Mouse (Mus musculus) 3T3-L1 (cell line): ENCODE data around the gene Rora.

Experiments
- DNase-seq: peaks from one replicate; pipeline ENCODE4 v3.0.0-alpha.2; 2015; ENCODE audit warnings: low read depth, low spot score

Gene Rora

DNA sequence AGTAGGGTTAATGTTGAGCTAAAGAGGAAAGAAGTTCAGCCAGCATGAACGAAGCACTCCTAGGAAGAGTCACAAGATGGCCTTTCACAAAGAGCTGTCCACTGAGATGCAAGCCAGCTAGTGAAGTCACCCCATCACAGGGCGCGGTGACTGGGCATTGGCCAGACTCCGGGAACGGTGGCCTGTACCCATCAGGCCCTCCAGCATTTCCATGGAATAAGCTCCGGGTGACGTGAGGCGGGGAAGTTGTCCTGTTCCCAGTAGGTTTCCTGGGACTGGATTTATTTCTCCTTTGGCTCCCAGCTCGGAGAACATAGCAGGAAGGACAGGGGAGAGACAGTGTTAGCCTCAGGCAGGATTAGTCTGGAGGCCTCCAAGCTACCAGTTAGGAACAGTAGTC, 481.0 kb downstream of the Rora start:
- no peak for DNase-seq

DNA sequence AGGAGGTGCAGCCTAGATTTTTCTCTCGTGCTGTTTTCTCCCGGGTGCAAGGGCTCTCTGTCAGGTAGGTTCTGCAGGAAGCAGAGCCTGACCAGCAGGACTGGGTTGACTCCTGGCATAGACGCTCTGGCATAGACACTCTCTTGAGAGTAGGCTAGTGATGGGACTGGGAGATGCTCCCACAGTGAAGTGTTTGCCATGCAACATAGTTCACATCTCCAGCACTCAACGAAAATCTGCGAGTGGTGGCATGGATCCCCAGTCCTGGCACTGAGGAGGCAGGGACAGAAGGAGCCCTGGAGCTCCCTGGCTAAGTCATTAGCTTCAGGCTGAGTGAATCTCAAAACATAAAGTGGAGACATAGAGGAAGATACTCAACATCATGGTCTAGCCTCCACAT, 483.2 kb downstream of the Rora start:
- DNase-seq = no peak

DNA sequence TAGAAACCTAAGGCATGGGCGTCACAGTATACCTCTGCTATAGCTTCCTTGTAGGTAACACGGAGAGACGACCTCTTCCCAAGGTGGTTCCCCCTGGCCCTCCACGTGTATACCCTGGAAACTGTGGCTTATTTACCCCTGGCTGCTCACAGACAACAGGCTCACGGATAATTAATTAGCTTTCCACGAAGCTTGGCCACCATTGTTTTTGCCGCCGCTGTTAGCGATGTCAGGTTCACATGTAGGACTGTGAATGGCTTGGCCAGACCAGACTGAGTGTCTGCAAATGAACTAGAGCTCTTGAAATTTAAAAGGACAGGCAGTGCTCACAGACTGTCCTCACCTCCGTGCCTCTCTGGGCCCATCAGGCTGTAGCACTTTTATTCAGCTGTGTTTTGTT, 483.8 kb downstream of the Rora start:
- no peak for DNase-seq

DNA sequence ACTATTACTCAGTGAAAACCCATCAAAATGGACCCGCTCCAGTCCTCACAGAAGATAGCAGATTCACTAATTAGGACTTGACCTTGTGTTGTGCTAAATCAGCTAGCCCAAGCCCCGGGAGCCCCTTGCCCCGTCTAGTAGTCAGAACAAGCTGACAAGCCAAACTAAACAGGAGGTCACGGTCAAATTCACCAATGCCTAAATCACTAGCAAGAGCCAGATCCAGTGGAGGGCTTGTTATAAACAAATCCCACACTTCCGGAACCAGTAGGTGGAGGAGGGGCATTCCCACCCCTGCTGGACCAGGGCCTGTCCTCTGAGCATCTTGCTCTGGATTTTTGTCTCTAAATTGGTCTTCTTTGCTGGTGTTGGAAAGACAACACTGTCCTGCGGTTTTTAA, 486.6 kb downstream of the Rora start:
- DNase-seq = no peak

DNA sequence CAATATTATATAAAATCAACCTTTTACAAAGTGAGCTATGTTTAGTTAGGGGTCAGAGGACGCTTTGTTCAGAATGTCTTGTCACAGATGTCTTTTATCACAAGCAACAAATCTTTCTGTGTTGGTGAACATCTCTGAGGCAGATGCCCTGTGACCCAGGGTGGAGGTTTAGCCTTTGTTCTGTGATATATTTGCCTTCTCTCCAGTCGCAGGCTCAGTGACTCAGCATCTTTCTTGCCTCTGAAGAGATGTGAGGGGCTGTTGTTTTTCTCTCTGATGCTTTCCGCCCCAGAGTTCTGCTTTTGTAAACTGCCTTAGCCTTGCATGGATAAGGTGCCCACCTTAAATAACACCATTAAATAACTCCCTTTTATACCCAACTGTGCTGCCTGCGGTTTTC, 488.3 kb downstream of the Rora start:
- DNase-seq = no peak

DNA sequence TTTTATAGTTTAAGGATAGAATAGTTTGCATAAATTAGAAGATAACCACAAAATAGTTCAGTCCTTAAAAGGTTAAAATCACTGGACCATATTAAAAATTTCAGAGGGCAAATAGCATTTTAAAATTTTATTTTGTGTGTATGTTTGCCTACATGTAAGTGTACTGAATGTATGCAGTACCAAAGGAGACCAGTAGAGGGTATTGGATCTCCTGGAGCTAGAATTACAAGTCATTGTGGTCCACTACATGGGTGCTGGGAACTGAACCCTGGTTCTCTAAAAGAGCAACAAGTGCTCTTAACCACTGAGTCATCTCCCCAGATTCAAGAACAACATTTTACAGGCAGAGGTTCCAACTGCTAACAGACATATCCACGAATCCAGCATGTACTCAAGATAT, 493.4 kb downstream of the Rora start:
- DNase-seq = peak; percentile 13

DNA sequence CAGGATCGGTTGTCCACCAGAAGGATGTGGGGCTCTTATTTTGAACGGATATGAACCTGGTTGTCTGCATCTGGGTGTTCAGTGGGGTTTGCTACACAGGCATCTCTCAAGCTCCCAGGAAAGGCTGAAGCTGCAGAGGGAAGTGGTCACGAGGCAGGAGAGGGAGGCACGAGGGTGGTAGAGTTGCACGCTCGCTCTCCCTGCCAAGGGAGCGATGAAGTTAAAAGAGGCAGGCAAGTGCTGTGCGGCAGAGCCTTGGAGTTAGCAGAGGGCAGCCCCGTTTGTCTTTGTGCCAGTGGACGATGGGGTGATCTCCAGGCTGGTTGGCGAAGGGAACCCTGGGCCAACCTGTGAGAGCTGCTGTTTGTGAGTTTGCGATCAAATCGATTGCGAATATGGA, 496.6 kb downstream of the Rora start:
- DNase-seq = no peak

DNA sequence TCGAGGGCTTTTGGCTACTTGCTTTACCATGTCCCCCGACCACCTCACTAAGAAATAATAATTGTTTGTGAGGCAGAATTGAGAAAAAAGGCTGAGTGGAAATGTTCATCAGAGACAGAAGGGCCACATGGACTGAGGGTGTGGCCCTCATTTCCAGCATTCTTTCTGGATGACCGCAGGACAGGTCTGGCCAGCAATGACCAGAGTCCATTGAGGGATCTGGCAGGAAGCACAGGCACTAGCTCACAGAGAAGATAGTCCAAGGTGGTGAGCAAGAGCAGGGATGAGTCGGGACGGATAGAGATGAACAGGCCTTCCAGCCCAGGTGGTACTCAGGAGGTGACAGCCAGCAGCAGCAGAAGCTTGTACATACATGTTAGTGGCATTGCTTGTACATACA, 501.1 kb downstream of the Rora start:
- DNase-seq = peak; percentile 27

DNA sequence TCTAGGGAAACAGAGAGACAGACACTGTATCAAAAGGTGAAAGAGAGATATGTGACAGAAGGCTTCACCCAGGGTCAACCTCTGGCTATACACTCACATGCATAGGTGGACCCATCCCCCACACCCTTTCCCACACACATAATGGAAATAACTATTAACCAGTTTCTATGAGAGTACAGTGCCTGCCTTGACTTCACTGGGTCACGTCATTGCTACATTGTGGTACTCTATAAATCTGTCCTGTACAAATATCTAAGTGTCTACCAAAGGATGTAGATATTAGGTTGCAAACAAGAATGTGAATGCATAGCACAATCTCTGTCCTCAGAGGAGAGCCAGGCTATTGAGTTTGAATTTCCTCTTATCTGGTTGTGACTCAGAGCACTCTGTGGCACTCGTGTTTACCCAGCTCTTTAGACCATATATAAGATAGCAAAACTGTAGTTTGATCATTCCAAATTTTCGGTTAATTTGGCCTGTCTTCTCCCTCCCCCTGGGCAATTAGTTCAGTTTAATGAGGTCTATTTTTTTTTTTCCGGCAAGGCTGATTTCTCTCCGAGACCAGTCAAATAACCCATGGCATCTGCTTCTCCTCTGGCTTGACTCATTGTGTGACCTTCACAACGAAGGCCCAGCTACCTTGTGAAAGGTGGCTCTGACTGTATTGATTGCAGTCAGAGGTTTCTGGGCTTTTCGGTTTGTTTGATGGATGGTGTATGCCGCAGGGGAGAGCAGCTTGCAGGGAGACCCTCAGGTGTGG, 502.4 kb downstream of the Rora start:
- DNase-seq = no peak

DNA sequence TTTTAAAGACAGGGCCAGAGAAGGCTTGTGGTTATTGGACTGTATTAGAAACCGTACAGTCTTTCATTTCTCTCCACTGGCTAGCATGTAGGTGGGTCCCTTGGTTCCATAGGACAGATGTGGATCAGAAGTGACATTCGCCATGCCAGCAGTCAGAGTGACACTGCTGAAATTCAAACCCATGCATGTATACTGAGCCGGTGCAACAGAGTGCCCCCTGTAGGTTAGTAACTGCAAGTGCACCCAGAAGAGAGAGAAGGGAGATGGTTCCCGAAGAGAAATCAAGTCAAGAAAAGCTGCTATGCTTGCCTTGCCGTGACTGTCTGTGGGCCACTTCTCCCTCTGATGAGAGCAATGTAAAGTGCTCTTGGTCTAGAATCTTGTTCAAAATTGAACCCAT, 507.2 kb downstream of the Rora start:
- no peak for DNase-seq

DNA sequence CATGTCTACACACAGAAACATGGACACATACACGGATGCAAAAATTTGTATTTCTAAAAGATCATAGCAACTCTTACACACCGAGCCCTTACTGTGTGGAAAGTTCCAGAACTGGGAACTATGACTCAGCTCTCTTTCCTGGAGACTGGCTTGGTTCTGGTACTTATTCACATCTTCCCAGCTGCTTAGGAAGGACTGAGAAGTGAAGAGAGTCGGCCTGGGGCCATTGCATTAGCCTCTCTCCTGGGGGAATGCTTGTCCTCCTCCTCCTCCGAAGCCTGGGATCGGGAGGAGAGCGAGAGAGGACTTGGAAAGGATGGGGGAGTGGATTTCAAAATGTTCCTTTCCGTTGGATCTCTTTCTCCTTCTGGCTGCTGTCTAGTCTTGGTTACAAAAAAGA, 511.1 kb downstream of the Rora start:
- DNase-seq = peak; percentile 11

DNA sequence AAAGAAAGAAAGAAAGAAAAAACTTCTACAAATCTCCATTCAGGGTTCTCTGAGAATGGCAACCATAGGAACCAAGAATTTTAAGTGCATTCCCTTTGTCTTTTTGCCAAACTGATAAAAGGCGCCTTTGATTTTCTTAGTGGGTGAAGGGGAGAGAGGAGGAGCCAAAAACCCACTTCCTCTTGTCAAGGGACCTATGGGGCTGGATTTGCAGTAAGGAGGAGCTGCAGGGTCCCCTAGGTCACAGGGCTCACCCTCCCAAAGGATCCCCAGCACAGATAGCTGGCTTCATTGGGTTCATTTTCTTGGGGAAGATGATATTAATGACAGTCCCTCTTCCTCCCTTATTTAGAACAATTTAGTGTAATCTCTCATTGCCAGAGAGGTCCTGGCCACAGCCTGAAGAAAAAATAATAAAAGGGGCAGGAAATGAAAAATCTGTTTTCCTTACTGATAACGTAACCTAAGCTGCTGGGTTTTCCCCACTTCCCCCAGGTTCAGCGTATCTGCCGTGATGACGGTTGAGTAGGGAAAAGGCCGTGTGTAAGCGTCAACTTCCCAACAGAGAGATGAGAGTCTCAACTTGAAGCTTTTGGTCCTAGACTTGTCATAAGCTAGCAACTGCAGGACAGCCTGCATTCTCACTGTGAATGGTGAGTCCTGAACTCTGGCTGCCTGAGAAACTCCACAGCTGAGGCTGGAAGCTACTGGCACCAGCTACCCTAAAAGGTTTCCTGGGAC, 511.7 kb downstream of the Rora start:
- no peak for DNase-seq

DNA sequence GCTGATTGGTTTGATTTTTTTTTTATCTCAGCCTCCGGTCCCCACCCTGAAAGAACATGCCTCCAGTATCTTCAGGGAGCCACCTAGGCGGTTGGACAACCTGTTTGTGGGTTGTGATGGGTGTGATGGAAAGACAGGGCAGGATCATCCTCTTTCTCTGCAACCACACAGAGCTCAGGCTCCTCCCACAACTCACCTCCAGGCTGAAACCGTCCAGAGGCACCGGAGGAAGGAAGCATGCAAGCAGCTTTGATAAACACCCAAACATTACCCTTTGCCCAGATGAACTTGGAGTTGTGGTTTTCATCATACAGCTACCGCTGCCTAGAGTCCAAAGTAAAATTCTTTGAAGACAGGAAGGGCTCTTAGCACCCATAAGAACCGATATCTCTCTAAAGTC, 520.5 kb downstream of the Rora start:
- DNase-seq = no peak

DNA sequence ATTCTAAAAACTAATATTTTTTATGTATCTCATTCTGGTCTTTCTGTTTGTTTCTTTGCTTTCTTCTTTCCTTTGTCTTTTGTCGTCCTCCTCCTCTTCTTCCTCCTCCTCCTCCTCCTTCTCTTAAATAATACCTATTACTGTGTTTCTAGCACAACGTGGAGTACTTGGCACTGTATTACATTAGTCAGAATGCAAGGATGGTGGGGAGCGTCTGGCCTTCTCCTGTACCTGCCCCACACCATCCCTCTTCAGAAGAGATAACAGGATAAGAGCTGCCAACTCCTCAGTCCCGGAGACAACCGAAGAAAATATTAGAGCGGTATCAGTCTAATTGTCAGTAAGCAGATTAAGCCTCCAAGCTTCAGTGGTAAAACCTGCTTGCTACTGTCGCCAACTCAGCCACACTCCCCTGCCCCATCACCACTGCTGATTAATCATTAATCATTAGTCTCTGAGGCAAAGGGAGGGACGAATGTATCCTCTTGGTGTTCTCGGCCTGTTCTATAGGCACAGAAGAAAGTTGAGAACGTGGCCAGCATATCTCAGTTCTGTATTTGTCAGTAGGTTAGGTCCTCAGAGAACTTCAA, 521.0 kb downstream of the Rora start:
- DNase-seq = no peak

DNA sequence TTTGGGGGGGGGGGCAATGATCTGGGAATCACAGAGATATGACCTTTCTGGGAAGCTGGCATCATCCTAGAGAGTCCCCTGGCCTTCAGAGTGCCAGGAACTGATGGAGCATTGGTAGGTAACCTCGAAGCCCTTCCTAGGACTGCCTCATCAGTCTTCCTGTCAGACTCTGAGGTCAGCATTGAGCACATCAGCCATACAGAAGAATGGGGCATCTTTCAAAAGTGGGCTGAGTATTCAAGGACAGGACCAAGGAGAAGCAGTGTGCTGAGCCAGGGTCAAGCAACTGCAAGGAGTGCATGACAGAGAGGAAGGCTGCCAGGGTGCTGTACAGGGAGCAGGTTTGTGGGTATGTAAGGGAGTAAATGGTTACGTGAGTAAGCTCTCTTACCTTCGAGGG, 523.4 kb downstream of the Rora start:
- DNase-seq = no peak

DNA sequence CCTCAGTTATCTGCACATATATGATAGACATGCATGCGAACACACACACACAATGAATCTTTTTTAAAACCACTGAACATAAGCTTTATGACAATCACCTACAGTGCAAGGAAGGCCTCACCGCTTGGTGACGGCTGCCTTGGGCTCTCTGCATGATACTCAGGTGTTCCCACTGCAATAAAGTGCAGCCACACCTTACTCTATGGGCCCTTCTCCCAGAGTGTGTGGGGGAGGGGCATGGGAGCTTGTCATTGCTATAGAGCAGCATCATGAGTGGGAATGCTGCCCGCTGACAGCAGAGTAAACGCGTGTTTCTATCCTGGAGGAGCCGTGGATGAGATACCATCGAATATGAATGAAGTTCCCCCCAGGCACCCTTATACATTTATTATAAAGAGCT, 525.6 kb downstream of the Rora start:
- no peak for DNase-seq

DNA sequence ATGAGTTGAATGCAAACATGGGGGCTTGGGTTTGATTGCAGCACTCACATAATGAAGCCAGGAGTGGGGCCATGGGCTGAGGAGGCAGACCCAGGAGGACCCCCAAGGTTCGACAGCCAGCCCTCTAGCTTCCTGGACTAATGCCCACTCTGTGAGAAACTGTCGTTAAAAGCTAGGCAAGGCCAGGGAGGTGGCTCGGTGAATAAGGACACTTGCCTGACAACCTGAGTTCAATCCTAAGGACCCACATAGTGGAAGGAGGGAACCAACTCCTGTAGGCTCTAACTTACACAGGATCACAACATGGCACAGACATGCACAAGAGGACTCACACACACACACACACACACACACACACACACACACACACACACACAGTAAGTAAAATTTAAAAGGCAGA, 527.4 kb downstream of the Rora start:
- DNase-seq = no peak

DNA sequence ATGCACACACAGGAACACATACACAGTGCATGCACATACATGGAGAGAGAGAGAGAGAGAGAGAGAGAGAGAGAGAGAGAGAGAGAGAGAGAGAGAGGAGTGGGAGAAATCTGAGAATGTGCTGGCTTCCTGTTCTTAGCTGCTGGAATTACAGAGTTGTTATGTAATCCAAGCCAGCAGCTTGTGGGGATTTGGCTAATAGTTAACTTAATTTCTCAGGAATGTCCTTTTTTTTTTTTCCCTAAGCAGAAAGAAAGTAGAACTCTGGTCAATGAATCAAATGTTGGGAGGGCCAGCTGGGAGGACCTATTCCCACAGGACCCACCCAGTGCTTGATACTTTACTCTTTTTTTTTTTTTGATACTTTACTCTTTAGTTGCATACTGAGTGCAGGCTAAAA, 527.8 kb downstream of the Rora start:
- DNase-seq = no peak

DNA sequence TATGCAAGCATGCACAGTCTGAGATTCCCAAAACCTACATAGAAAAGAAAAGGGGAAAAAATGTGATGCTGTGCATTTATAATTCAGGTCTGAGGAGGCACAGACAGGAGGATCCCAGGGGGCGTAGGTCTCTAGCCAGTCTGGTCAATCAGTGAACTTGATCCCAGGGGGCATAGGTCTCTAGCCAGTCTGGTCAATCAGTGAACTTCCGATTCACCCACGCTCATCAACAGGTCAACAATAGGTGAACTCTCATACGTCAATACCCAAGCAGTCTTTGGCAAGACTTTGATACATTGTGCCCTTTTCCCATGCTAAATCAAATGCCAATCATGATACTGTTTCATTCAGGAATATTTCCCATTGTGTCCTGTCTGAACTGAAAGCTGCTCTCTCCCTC, 530.3 kb downstream of the Rora start:
- no peak for DNase-seq

DNA sequence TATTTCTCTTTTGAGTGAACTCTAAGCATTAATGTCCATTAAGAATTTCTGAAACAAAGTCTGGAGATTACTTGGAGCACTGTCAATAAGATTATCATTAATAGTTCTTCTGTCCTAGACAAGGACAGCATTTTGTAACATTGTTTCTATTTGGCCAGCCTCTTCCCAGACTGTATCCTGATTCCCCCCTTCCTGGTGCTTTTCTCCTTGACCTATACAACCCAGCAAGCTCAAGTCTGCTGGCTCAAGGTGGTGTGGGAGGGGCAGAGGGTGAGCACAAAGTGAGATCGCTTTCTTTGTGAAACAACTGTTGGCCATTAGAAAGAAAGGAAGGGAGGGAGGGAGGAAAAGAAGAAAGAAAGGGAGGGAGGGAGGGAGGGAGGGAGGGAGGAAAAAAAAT, 537.1 kb downstream of the Rora start:
- DNase-seq = no peak

DNA sequence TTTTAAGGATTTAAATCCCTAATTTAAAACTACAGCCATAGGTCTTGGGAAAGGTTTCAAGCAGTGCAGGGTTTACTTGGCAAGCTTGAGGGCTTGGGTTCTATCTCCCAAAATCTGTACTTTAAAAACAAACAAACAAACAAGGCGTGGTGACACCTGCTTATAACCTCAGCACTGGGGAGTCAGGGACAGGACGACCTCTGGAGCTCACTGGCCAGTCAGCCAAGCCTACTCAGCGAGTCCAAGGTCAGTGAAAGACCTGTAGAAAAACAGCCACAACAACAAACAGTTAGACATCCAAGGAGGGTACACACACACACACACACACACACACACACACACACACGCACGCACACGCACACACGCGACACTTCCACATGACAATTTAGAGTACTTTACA, 538.9 kb downstream of the Rora start:
- DNase-seq = no peak

DNA sequence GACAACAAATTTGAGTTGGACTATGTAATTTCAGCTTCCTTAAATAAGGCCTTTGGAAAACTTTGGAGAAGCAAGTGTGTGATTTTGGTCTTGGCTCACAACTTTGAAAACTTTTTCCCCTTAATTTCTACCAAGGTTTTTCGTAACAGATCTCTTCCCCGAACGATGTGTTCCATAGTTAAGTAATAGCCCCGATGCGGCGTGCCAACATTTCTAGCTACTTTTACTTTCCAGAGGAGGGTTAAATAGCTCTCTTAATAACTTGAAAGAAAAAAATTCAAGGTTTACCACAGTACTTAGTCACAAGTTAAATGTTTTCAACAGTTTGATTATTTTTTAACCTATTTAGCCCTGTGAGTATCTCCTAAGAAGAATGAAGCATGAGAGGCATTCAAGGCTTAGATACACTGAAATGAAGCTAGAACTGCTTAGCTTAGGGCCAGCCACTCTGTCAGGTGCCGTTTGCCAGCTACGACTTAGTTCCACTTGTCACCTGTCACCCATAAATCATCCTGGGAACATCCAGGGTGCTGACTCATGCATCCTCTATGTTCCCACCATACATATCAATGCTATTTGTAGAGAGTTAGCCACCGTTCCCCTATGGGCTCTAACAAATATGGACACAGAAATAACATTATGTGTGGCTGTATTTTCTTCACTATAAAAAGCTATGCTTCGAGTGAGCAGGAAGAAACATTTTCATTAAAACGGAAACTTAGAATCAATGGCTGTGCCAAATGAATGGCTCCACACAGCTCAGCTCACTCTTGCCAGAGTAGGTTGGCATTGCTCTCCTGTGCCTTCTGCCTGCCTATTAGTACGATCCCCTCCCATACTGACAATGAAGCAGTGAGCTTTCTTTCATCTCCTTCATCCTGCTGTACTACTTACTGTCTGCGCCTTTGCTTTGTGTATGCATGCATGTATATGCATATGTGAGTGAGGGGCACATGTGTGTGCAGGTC, 541.3 kb downstream of the Rora start:
- peak; percentile 46 for DNase-seq
